Mouse (Mus musculus): ENCODE results near the gene Synj2.

- no peak for TF ChIP-seq CTCF (conservative IDR thresholded peaks at IDR 0.05; ENCODE audit: insufficient read depth, insufficient read length, low read depth, low read length)
- TF ChIP-seq POLR2A (IDR thresholded peaks at IDR 0.05; ENCODE audit: low read depth, low read length) = no peak
Measured at GRCm38 (mm10) chr17:6069866-6070265, 128.8 kb downstream of the Synj2 start.

Measured in kidney, adult 2 months (tissue).